Mouse (Mus musculus): ENCODE measurements around the gene Slc24a2.

The Slc24a2 gene

GRCm38 (mm10) chr4:87036507-87036906 is 193.8 kb downstream of the Slc24a2 start:
- no peak for DNase-seq

- no peak for DNase-seq
Measured at GRCm38 (mm10) chr4:87035701-87036100, 194.6 kb downstream of the Slc24a2 start.

DNA sequence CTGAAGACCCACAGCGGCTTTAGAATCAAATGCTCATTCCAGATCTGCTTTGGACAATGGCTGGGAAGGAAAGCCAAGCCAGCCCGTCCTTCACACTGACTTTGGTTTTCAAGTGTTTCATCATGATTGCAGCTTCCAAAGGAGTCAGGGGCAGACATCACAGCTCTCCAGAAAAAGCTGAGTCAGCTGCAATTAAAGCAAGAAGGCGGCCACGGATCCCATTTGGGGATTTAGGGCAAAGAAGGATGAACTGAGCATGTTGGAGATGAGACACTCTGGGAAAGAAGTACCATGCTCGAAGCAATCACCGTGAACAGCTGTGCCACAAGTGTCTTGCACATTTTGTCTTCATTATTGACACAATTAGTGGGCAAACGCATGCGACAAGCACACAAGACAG is 197.6 kb downstream of the Slc24a2 start:
- DNase-seq, result no peak

- DNase-seq, result no peak
Measured at GRCm38 (mm10) chr4:87031076-87031475, 199.2 kb downstream of the Slc24a2 start.

GRCm38 (mm10) chr4:87026311-87027151 is 203.7 kb downstream of the Slc24a2 start:
- no peak for DNase-seq

DNA sequence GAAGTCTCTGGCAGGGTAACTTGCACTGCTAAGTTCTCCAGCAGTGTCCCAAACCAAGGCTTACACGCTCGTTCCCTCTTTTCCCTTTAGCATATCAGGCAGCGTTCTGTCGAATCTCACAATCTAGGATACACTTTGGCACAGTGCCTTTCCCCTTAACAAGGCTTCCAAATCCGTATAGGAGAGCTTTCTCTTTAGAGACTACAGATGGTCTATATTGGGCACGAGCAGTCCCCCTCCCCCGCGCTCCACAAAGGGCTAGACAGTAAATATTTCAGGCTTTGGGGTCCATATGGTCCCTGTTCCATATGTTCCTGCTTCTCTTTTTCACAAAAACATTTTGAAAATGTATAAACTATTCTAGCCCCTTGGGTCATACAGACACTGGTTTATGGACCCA is 205.7 kb downstream of the Slc24a2 start:
- DNase-seq, result no peak

DNA sequence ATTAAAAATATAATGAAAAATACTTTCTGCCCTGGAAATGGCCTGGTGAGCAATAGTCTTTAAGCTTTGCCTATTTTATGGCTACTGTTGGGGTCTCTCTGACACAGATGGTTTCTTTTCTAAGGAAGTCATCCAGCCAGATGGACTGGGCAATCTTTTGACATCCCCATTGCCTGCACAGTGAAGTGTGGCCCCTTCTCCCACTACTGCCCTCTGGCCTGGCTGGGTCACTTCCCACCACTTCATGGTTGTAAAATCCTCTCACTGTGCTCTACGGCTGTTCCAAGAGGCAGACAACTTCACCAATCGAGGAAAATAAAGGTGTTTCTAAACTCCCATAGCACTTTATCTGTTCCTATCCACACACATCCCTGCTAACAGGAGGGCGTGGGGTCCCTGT is 208.7 kb downstream of the Slc24a2 start:
- DNase-seq, result no peak

GRCm38 (mm10) chr4:87019486-87020105 is 210.7 kb downstream of the Slc24a2 start:
- DNase-seq, result no peak

DNA sequence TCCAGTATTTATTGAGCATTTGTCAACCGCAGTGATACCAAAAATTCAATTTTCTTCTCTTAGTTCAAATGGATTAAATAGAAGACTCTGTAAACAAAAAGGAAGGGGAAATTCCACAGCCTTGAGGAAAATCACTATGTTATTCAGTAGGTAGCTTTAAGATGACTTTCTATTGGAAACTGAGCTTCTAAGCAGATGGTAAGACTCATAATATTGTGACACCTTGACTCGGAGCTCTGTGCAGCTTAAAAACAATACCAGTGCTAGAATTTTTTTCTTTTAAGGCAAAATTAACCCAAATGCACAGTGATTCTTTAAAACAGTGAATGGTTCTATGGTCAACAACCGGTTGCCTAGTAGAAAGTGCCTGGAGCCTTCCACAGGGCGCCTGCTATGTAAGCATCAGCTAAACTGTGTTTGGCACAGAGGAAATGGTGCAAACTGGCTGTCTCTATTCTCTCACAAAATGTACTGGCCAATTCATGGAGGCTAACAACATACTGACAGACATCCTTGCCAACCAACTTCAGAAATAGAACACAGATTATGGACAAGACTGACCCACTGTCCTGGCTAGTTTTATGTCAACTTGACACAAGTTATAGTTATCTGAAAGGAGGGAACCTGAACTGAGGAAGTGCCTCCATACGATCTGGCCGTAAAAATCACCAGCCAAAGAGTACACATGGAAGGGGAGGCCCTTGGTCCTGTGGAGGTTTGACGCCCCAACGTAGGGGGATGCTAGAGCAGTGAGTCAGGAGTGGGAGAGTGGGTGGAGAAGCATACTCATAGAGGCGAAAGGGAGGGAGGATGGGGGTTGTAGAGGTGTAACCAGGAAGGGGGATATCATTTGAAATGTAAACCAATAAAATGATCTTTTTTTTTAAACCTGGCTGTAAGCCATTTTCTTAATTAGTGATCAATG is 211.9 kb downstream of the Slc24a2 start:
- DNase-seq, result no peak

DNA sequence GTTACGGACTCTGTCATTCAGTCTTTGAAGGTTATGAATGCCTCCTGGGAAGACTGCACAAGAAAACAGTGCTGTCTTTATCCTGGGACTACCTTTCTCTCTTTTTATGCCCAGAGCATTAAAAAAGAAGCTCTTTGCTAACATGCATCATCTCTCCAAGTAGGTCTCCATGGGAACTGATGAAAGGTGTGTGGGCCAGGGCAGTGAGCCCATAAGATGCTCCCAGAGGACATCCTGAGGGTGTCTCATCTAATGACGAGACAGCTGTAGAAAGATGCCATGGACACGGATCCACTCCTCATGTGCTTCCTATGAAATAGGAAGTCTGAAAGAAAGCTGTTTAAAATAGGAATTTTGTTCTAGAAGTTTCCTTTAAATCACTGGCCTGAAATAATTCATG is 212.8 kb downstream of the Slc24a2 start:
- no peak for DNase-seq

DNA sequence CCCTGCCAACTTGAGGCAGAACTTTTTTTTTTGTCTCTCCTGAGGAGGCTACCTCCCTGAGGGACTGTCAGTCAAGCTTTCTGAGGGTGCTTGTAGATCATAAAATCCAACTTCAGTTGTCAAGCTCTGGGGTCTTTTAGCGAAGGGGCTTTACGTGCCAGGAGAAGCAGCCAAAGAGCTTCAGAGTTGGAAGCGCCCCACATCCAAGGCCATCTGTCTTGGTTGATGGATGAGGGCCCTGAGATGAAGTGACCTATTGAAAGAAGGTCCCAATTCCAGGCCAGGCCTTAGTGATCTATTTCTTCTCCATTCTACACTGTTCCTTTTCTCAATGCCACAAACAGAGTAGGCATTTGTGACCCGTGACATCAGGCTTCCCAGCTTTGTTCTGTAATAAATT is 214.5 kb downstream of the Slc24a2 start:
- no peak for DNase-seq

DNA sequence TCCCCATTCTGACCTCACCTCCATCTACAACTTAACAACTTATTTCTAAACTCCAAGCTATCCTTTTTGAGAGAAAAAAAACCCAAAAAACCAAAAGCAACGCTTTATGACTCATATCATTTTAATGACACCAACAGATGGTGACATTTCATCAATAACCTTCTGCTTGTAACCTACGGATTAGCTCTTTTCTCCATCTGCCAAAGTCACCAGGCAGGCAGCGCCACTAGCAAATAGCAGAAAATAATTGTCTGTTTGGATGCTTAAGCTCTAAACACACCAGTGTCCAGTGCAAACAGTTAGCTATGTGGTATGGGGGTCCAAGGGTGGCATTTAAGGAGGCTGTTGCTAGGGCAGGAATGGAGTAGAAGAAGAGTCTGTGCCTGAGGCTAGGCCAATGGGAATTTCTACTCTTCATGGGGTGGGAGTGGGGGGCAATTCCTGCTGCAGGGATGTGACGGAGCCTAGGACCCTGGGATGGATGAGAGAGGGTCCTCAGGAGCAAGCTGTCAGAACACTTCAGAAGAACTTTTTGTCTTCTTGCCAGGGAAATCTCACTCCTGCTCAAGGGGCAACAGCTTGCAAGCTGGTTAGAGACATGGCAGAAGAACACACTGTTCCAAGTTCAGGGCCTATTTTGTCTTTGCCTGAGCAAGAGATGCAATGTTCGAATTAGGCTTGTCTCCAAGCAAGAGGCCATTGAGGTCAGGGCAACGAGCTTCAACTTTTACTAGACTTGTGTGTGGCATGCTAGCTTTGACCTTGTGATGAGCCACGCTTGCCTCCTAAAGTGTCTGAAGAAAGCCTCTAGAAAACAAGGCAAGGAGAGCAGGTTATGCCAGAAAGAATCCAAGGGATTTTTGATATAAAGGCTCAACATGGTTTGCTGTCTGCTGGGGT is 216.3 kb downstream of the Slc24a2 start:
- no peak for DNase-seq

GRCm38 (mm10) chr4:86992470-86992869 is 237.8 kb downstream of the Slc24a2 start:
- no peak for DNase-seq

GRCm38 (mm10) chr4:86989301-86989700 is 241.0 kb downstream of the Slc24a2 start:
- no peak for DNase-seq

GRCm38 (mm10) chr4:86987846-86988245 is 242.4 kb downstream of the Slc24a2 start:
- DNase-seq, result no peak

- DNase-seq, result no peak
Measured at GRCm38 (mm10) chr4:86977272-86977671, 253.0 kb downstream of the Slc24a2 start.

- DNase-seq, result peak in 1 of 2 experiments; percentile 12
Measured at GRCm38 (mm10) chr4:86957576-86958411, 272.5 kb downstream of the Slc24a2 start.

- no peak for DNase-seq
Measured at GRCm38 (mm10) chr4:86955448-86955847, 274.8 kb downstream of the Slc24a2 start.

DNA sequence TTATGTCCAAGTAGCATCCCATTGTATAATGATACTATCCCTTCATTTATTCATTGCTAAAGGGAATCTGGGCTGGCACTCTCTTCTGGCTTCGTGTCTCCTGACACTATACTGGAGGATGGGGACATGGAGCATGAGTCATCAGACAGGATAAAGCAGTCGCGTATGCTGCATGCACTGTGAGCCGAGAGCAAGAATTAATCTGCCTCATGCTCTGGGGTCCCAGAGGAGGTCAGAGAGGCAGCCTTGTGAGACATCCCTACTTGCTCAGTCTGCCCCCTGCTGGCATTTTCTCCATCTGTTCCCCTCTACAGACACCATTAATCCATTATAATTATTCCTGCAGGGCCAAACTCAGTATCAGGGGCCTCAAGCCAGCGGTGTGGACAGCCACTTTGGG is 276.8 kb downstream of the Slc24a2 start:
- no peak for DNase-seq

- DNase-seq, result no peak
Measured at GRCm38 (mm10) chr4:86948794-86949193, 281.5 kb downstream of the Slc24a2 start.

DNA sequence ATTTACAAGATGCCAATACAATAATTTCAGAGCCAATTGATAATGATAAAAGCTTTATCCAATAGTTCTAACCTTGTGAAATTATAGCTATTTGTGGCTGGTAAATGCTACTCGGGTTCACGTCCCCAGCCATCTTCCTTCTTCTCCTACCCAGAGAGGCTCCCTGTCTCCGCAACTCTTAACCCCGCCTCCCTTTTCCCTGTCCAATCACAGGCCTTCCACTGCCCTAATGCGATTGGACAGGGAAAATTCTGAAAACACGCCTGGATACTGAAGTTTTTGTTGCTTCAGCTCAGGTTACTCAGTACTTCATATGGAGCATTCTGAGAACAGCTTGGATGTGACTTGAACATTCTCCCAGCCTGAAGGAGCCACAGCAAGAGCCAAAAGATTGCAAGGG is 287.0 kb downstream of the Slc24a2 start:
- DNase-seq, result no peak
